Mouse (Mus musculus): ENCODE measurements around the gene Vmn1r166. TPM values are rescaled to one million over a fixed set of nuclear protein-coding genes. Genes with fewer than 3 reads are reported as not detected.
"Not testable (repeated sequence)": the region's sequence is repeated elsewhere in the genome, so short reads cannot be mapped to it uniquely, and the experiment has no call there.

The Vmn1r166 gene
- total RNA-seq (2021), result not detected
- long read RNA-seq, experiment 1, result 0 reads
- long read RNA-seq, experiment 2, result 0 reads

- intact Hi-C loops (cut with DNase I); DNase-seq: not testable (repeated sequence)
These were observed at the start of gene Vmn1r166 for GRCm38 (mm10) chr7:23251582-23251981. Gene Vmn1r166, minus strand, starts transcription at chr7:23251682.

DNA sequence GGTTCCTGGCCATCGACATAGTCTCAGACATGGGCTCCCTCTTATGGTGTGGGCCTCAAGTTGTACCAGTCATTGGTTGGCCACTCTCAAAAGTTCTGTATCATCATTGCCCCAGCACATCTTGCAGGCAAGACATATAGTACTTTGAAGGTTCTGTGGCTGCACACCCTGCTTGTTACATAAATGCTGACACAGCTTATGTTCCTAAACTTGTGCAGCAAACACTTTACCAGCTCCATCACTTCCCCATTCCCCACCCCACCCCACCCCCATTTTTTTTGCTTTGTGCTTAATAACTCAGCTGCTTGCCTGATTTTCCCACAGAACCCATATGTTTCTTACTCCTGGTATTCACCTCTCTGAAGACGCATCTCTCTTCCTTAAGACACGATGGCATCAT, 49.4 kb upstream of the Vmn1r166 start, which contains the start of gene Nlrp4e:
TSS of gene Nlrp4e (plus strand) at position 301 of the 400 bp plus-strand sequence.
- intact Hi-C loops (cut with DNase I); DNase-seq: not testable (repeated sequence)

DNA sequence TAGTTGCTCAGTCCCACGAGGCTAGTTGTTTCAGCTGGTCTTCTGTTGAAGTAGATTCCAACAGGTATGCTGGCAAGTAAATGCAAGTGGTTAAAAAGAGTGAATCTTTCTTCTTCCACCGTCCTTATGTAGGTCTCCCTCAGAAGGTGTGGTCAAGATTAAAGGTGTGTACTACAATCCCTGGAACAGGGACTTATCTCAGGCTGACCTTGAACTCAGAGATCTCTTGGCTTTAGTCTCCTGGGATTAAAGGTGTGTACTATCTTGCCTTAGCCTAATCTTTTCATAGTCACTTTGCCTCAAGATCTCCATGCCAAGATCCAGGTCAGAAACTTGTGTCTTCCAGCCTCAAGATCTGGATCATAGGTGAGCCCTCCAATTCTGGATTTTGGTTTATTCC, 27.3 kb upstream of the Vmn1r166 start, which contains the start of gene Gm6902:
TSS of gene Gm6902 (minus strand) at position 101 of the 400 bp plus-strand sequence.
- intact Hi-C loops (cut with DNase I); DNase-seq: not testable (repeated sequence)

DNA sequence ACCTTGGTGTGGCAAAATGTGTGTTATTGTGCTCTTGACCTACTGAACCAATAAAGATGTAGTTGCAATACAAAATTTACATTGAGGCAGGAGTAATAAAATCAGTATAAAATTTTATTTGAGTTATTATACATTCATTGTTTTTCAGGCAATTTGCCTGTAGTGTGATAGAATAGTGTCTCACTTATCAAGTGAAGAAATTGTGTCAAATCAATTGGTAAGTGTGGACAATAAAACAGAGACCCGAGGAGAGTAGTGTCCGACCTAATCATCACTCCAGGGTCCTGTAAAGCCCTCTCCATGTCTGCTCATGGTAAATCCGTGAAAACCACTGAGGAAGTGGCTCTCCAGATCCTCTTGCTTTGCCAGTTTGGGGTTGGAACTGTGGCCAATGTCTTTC, 34.5 kb downstream of the Vmn1r166 start, which contains the start of gene Vmn1r165:
TSS of gene Vmn1r165 (plus strand) at position 301 of the 400 bp plus-strand sequence.
- intact Hi-C loops (cut with DNase I), result not testable (repeated sequence)

More for the DNA sequence above, 34.5 kb downstream of the Vmn1r166 start, which contains the start of gene Vmn1r165:
- not testable (repeated sequence) for DNase-seq

Other genes with a start within 250 kb of the Vmn1r166 start
- not detected for gene Gm4216, start 231.8 kb downstream of the Vmn1r166 start, total RNA-seq (2021)
- gene Vmn1r163, start 196.1 kb downstream of the Vmn1r166 start, total RNA-seq (2021), result not detected
- gene Gm8720, start 184.2 kb downstream of the Vmn1r166 start, total RNA-seq (2021), result not detected
- not detected for gene Gm10662, start 107.2 kb downstream of the Vmn1r166 start, total RNA-seq (2021)
- gene Vmn1r165, start 34.4 kb downstream of the Vmn1r166 start, total RNA-seq (2021), result not detected
- gene Gm6902, start 27.2 kb upstream of the Vmn1r166 start, total RNA-seq (2021), result not detected
- not detected for gene Nlrp4e, start 49.5 kb upstream of the Vmn1r166 start, total RNA-seq (2021)
- gene Nlrp5, start 134.2 kb upstream of the Vmn1r166 start, total RNA-seq (2021), result under 1 TPM in 1 of 2 experiments, not detected in 1; 0.10 TPM